Mouse (Mus musculus): ENCODE data around the gene AI182371. TPM values are rescaled to one million over a fixed set of nuclear protein-coding genes. Genes with fewer than 3 reads are reported as not detected.
A peak's percentile ranks its signal among the peaks of the same experiment; 100 is the strongest.

The AI182371 gene
- polyA plus RNA-seq, 1 experiment from 2014 or later, result 0.12 TPM

- no peaks in the 10 kb centered on the region for H3K27me3 ChIP-seq (ENCODE audit: insufficient read depth, poor library complexity, severe bottlenecking)
- peak; percentile 7 for DNase-seq (ENCODE audit: low spot score)
- peaks cover 13% of the 10 kb centered on the region for H3K4me1 ChIP-seq (replicated peaks)
- H3K4me3 ChIP-seq, result no peak overlapping the region
- no peaks in the 10 kb centered on the region for H3K9me3 ChIP-seq
- 55% methylated on average over 5 of the region's 5 CpGs for whole genome bisulfite sequencing
- no peaks in the 10 kb centered on the region for H3K36me3 ChIP-seq
- no peak overlapping the region for H3K27ac ChIP-seq
These were observed 6.8 kb upstream of the AI182371 start for GRCm38 (mm10) chr2:35107984-35108635.

- 65% methylated on average over 3 of the region's 3 CpGs for WGBS
- DNase-seq (ENCODE audit: low spot score), result no peak
- no peak overlapping the region for H3K27ac ChIP-seq
- no peaks in the 10 kb centered on the region for H3K36me3 ChIP-seq
- H3K4me1 ChIP-seq (replicated peaks), result peaks cover 6% of the 10 kb centered on the region; the same call in 1 of the 2 replicates
- H3K9me3 ChIP-seq, result no peaks in the 10 kb centered on the region
- H3K4me3 ChIP-seq, result no peak overlapping the region
- H3K27me3 ChIP-seq (ENCODE audit: insufficient read depth, poor library complexity, severe bottlenecking), result no peaks in the 10 kb centered on the region
These were observed 3.5 kb upstream of the AI182371 start for GRCm38 (mm10) chr2:35104843-35105242.

GRCm38 (mm10) chr2:35103558-35103957 lies 2.2 kb upstream of the AI182371 start:
- 85% methylated on average over 5 of the region's 5 CpGs for WGBS
- Histone ChIP-seq H3K4me1 (replicated peaks) (no peaks in the 10 kb centered on the region), H3K9me3 (no peaks in the 10 kb centered on the region), H3K4me3 (no peak overlapping the region), H3K36me3 (no peaks in the 10 kb centered on the region), H3K27me3 (ENCODE audit: insufficient read depth, poor library complexity, severe bottlenecking) (no peaks in the 10 kb centered on the region), H3K27ac (no peak overlapping the region)
- DNase-seq (ENCODE audit: low spot score), result no peak

- no peak overlapping the region for H3K4me3 ChIP-seq
- H3K27me3 ChIP-seq (ENCODE audit: insufficient read depth, poor library complexity, severe bottlenecking), result no peaks in the 10 kb centered on the region
- no peaks in the 10 kb centered on the region for H3K9me3 ChIP-seq
- H3K36me3 ChIP-seq, result no peaks in the 10 kb centered on the region
- H3K4me1 ChIP-seq (replicated peaks), result no peaks in the 10 kb centered on the region
- H3K27ac ChIP-seq, result no peak overlapping the region
- no peak for DNase-seq (ENCODE audit: low spot score)
These were observed 1.4 kb upstream of the AI182371 start for GRCm38 (mm10) chr2:35102777-35103176.

- Histone ChIP-seq H3K4me3 (no peak overlapping the region), H3K9me3 (no peaks in the 10 kb centered on the region), H3K27ac (no peak overlapping the region), H3K27me3 (ENCODE audit: insufficient read depth, poor library complexity, severe bottlenecking) (no peaks in the 10 kb centered on the region), H3K4me1 (replicated peaks) (no peaks in the 10 kb centered on the region), H3K36me3 (no peaks in the 10 kb centered on the region)
- WGBS, result 88% methylated on average over 6 of the region's 6 CpGs
- no peak for DNase-seq (ENCODE audit: low spot score)
These were observed 814 bp downstream of the AI182371 start for GRCm38 (mm10) chr2:35100529-35100928.

- no peak overlapping the region for H3K27ac ChIP-seq
- H3K27me3 ChIP-seq (ENCODE audit: insufficient read depth, poor library complexity, severe bottlenecking), result no peaks in the 10 kb centered on the region
- no peak for DNase-seq (ENCODE audit: low spot score)
- H3K36me3 ChIP-seq, result no peaks in the 10 kb centered on the region
- H3K9me3 ChIP-seq, result no peaks in the 10 kb centered on the region
- H3K4me3 ChIP-seq, result no peak overlapping the region
- WGBS, result 78% methylated on average over 4 of the region's 4 CpGs
- H3K4me1 ChIP-seq (replicated peaks), result no peaks in the 10 kb centered on the region
These were observed 13.9 kb downstream of the AI182371 start for GRCm38 (mm10) chr2:35087418-35087817.

- DNase-seq (ENCODE audit: low spot score), result no peak
- H3K9me3 ChIP-seq, result no peaks in the 10 kb centered on the region
- H3K4me3 ChIP-seq, result no peak overlapping the region
- 69% methylated on average over 6 of the region's 6 CpGs for WGBS
- no peaks in the 10 kb centered on the region for H3K4me1 ChIP-seq (replicated peaks)
- no peaks in the 10 kb centered on the region for H3K27me3 ChIP-seq (ENCODE audit: insufficient read depth, poor library complexity, severe bottlenecking)
- H3K36me3 ChIP-seq, result no peaks in the 10 kb centered on the region
- H3K27ac ChIP-seq, result no peak overlapping the region
These were observed 22.2 kb downstream of the AI182371 start for GRCm38 (mm10) chr2:35079166-35079565.

GRCm38 (mm10) chr2:35074328-35074727 lies 27.0 kb downstream of the AI182371 start:
- Histone ChIP-seq H3K4me3 (no peak overlapping the region), H3K36me3 (no peaks in the 10 kb centered on the region), H3K9me3 (no peaks in the 10 kb centered on the region), H3K4me1 (replicated peaks) (no peaks in the 10 kb centered on the region), H3K27me3 (ENCODE audit: insufficient read depth, poor library complexity, severe bottlenecking) (no peaks in the 10 kb centered on the region), H3K27ac (no peak overlapping the region)
- DNase-seq (ENCODE audit: low spot score), result no peak
- WGBS, result 88% methylated on average over 3 of the region's 3 CpGs

GRCm38 (mm10) chr2:35072547-35072946 lies 28.8 kb downstream of the AI182371 start:
- DNase-seq (ENCODE audit: low spot score), result no peak
- WGBS, result 76% methylated on average over 2 of the region's 2 CpGs
- Histone ChIP-seq H3K4me1 (replicated peaks) (no peaks in the 10 kb centered on the region), H3K27ac (no peak overlapping the region), H3K36me3 (no peaks in the 10 kb centered on the region), H3K27me3 (ENCODE audit: insufficient read depth, poor library complexity, severe bottlenecking) (no peaks in the 10 kb centered on the region), H3K4me3 (no peak overlapping the region), H3K9me3 (no peaks in the 10 kb centered on the region)

GRCm38 (mm10) chr2:35070275-35070674 lies 31.1 kb downstream of the AI182371 start:
- WGBS, result 84% methylated on average over 4 of the region's 4 CpGs

GRCm38 (mm10) chr2:35069124-35069523 lies 32.2 kb downstream of the AI182371 start:
- WGBS, result 90% methylated on average over 1 of the region's 1 CpGs
- no peaks in the 10 kb centered on the region for H3K36me3 ChIP-seq
- H3K4me1 ChIP-seq (replicated peaks), result no peaks in the 10 kb centered on the region
- H3K27ac ChIP-seq, result no peak overlapping the region
- H3K9me3 ChIP-seq, result no peaks in the 10 kb centered on the region
- no peak overlapping the region for H3K4me3 ChIP-seq
- no peak for DNase-seq (ENCODE audit: low spot score)
- no peaks in the 10 kb centered on the region for H3K27me3 ChIP-seq (ENCODE audit: insufficient read depth, poor library complexity, severe bottlenecking)

More at GRCm38 (mm10) chr2:35070275-35070674, 31.1 kb downstream of the AI182371 start:
- Histone ChIP-seq H3K9me3 (no peaks in the 10 kb centered on the region), H3K27me3 (ENCODE audit: insufficient read depth, poor library complexity, severe bottlenecking) (no peaks in the 10 kb centered on the region), H3K4me3 (no peak overlapping the region), H3K4me1 (replicated peaks) (no peaks in the 10 kb centered on the region), H3K27ac (no peak overlapping the region), H3K36me3 (no peaks in the 10 kb centered on the region)
- DNase-seq (ENCODE audit: low spot score), result no peak

- Histone ChIP-seq H3K9me3 (no peaks in the 10 kb centered on the region), H3K27ac (no peak overlapping the region), H3K27me3 (ENCODE audit: insufficient read depth, poor library complexity, severe bottlenecking) (no peaks in the 10 kb centered on the region), H3K36me3 (no peaks in the 10 kb centered on the region), H3K4me1 (replicated peaks) (no peaks in the 10 kb centered on the region), H3K4me3 (no peak overlapping the region)
- DNase-seq (ENCODE audit: low spot score), result no peak
- 90% methylated on average over 11 of the region's 11 CpGs for WGBS
These were observed 34.2 kb downstream of the AI182371 start for GRCm38 (mm10) chr2:35067117-35067516.

GRCm38 (mm10) chr2:35066525-35067082 lies 34.7 kb downstream of the AI182371 start:
- H3K27me3 ChIP-seq (ENCODE audit: insufficient read depth, poor library complexity, severe bottlenecking), result no peaks in the 10 kb centered on the region
- H3K4me3 ChIP-seq, result no peak overlapping the region
- no peak overlapping the region for H3K27ac ChIP-seq
- no peaks in the 10 kb centered on the region for H3K9me3 ChIP-seq
- no peaks in the 10 kb centered on the region for H3K36me3 ChIP-seq
- DNase-seq (ENCODE audit: low spot score), result no peak
- no peaks in the 10 kb centered on the region for H3K4me1 ChIP-seq (replicated peaks)
- WGBS, result 90% methylated on average over 13 of the region's 13 CpGs
